Mouse (Mus musculus) megakaryocyte, embryonic 14.5 days (primary cell): ENCODE results near the gene Stom.

Experiments
- FLI1 ChIP-seq: IDR thresholded peaks from 2 replicates; pipeline ENCODE4 v1.6.1; 2012; ENCODE audit warnings: low read length, inconsistent platforms, mixed read lengths
- GATA1 ChIP-seq: IDR thresholded peaks from 3 replicates; pipeline ENCODE4 v1.6.1; 2012; ENCODE audit warnings: mixed read lengths, low read length, inconsistent platforms, borderline replicate concordance

GRCm38 (mm10) chr2:35267876-35268566, 68.8 kb downstream of the Stom start:
- no peak for TF ChIP-seq GATA1
- no peak for TF ChIP-seq FLI1
